In genomic region chr12:31976544-31976943, GRCm38 (mm10) we compare ENCODE assay signal across 8 mouse cellular contexts. TPM values are rescaled to one million over a fixed set of nuclear protein-coding genes. Genes with fewer than 3 reads are reported as not detected.
DNase-seq lines count a peak whose midpoint lies in the region; ATAC-seq and TF ChIP-seq lines count a peak whose summit lies in the region.

No protein-coding gene starts in this region.

- H3K9me3 ChIP-seq in midbrain, postnatal 0 days (ENCODE audit: low read length): no peaks in the 10 kb centered on the region
- H3K9me3 ChIP-seq in heart, embryonic 10.5 days: no peaks in the 10 kb centered on the region

- H3K27ac ChIP-seq in left cerebral cortex, adult 2 months: no peak overlapping the region
- H3K27ac ChIP-seq in midbrain, postnatal 0 days (ENCODE audit: low read depth, low read length): no peak overlapping the region; the same call in 1 of the 2 replicates
- no peak overlapping the region for H3K27ac ChIP-seq in heart, embryonic 10.5 days

- H3K27me3 ChIP-seq in midbrain, postnatal 0 days (ENCODE audit: insufficient read depth, low read length): no peaks in the 10 kb centered on the region
- H3K27me3 ChIP-seq in heart, embryonic 10.5 days (ENCODE audit: insufficient read depth, poor library complexity, severe bottlenecking): no peaks in the 10 kb centered on the region

- peak; percentile 65; the same call in 1 of the 2 replicates for ATAC-seq in midbrain, postnatal 0 days (ENCODE audit: low FRiP score)

- TF ChIP-seq CTCF in left cerebral cortex, adult 2 months (IDR thresholded peaks at IDR 0.05): peak; percentile 49
- TF ChIP-seq CTCF in midbrain, postnatal 0 days (IDR thresholded peaks at IDR 0.05): peak; percentile 75

- no peak overlapping the region for H3K4me3 ChIP-seq in left cerebral cortex, adult 2 months
- H3K4me3 ChIP-seq in midbrain, postnatal 0 days (ENCODE audit: low read depth, low read length): no peak overlapping the region
- no peak overlapping the region for H3K4me3 ChIP-seq in heart, embryonic 10.5 days

- H3K4me1 ChIP-seq in midbrain, postnatal 0 days (ENCODE audit: insufficient read depth, low read length): no peaks in the 10 kb centered on the region
- H3K4me1 ChIP-seq in heart, embryonic 10.5 days: peaks cover 13% of the 10 kb centered on the region

- DNase-seq in cerebellum, adult 18-20 months: peak; percentile 16 to 17
- DNase-seq in cerebellum, adult 9-10 months: no peak
- peak in 1 of 2 experiments; percentile 29 for DNase-seq in left cerebral cortex, adult 2 months (ENCODE audit: extremely low spot score in 1 of 2, low spot score in 2 of 2)
- no peak for DNase-seq in left cerebral cortex, postnatal 36 days (ENCODE audit: low spot score in 2 of 2)
- DNase-seq in induced T-regulatory cell, adult 2 months (ENCODE audit: low read depth): peak; percentile 41
- DNase-seq in midbrain, postnatal 0 days (ENCODE audit: low spot score): peak; percentile 63
- no peak for DNase-seq in gastrocnemius, postnatal 14 days
- DNase-seq in heart, embryonic 10.5 days (ENCODE audit: low spot score): no peak

- no peak overlapping the region for H3K4me2 ChIP-seq in midbrain, postnatal 0 days (ENCODE audit: low read depth, low read length, poor library complexity, severe bottlenecking)

- intact Hi-C loops in left cerebral cortex, adult 2 months (cut with DNase I): no loop called here
- intact Hi-C loops in left cerebral cortex, postnatal 36 days (cut with DNase I): no loop called here
- intact Hi-C loops in gastrocnemius, postnatal 14 days (cut with DNase I; ENCODE audit: low total_unique reads): loop anchor here (10.0 kb wide), 1 partner anchor 88 kb away; the partner anchor contains the start of gene Prkar2b

- no peak overlapping the region for H3K9ac ChIP-seq in midbrain, postnatal 0 days (replicated peaks; ENCODE audit: low read length, poor library complexity, severe bottlenecking)

- H3K36me3 ChIP-seq in midbrain, postnatal 0 days (ENCODE audit: insufficient read depth, low read length): peaks cover 3% of the 10 kb centered on the region; the same call in 1 of the 2 replicates
- H3K36me3 ChIP-seq in heart, embryonic 10.5 days: no peaks in the 10 kb centered on the region

- 48% methylated on average over 7 of the region's 7 CpGs for WGBS in midbrain, postnatal 0 days
- WGBS in heart, embryonic 10.5 days: 51% methylated on average over 7 of the region's 7 CpGs

RNA-seq across cellular contexts. Expression of gene Hbp1, which starts 26.2 kb away (rescaled TPM):
- 10 to 100 TPM; 21.4 to 22.1 TPM for total RNA-seq in left cerebral cortex, adult 2 months (2021)
- 10 to 100 TPM; 19.5 to 24.6 TPM for total RNA-seq in left cerebral cortex, postnatal 36 days (2021)
- 34.4 and 39.8 TPM in 2 replicates for total RNA-seq in midbrain, postnatal 0 days (2014; rRNA removed)
- 25.4 and 25.6 TPM in 2 replicates for polyA plus RNA-seq in midbrain, postnatal 0 days (2015; fragmentation: Nextera tagmentation; extraction: Ambion mirVana)
- 10 to 100 TPM; 53.1 to 61.6 TPM for total RNA-seq in gastrocnemius, postnatal 14 days (2021)
- polyA plus RNA-seq in heart, embryonic 10.5 days (2016; fragmentation: Nextera tagmentation; extraction: Ambion mirVana): 84.4 and 84.7 TPM in 2 replicates

Comparison
In these comparisons a context has a peak if more than half of its experiments do, and no peak if none do; other contexts are left out.
1. DNase-seq: peak in cerebellum, adult 18-20 months (2 of 2), induced T-regulatory cell, adult 2 months (single experiment) and midbrain, postnatal 0 days (single experiment); none in cerebellum, adult 9-10 months (single experiment), left cerebral cortex, postnatal 36 days (0 of 2), gastrocnemius, postnatal 14 days (single experiment) and heart, embryonic 10.5 days (single experiment).